Mouse (Mus musculus): ENCODE results near the gene Gm20388. TPM values are rescaled to one million over a fixed set of nuclear protein-coding genes. Genes with fewer than 3 reads are reported as not detected.
"Not testable (repeated sequence)": the region's sequence is repeated elsewhere in the genome, so short reads cannot be mapped to it uniquely, and the experiment has no call there.

The Gm20388 gene
- polyA plus RNA-seq, 1 experiment from 2014 or later: 47.1 TPM

- 93% methylated on average over 10 of the region's 10 CpGs for WGBS (ENCODE audit: missing documents)
- no peak overlapping the region for H3K27ac ChIP-seq
- no peak overlapping the region for H3K4me3 ChIP-seq (ENCODE audit: inconsistent target)
These were observed 1513.4 kb downstream of the Gm20388 start for GRCm38 (mm10) chr8:121424080-121424479.

GRCm38 (mm10) chr8:121424600-121424999 is 1514.0 kb downstream of the Gm20388 start:
- no peak overlapping the region for H3K27ac ChIP-seq
- H3K36me3 ChIP-seq (ENCODE audit: inconsistent target): no peaks in the 10 kb centered on the region
- H3K79me2 ChIP-seq (ENCODE audit: inconsistent target): no peaks in the 10 kb centered on the region
- WGBS (ENCODE audit: missing documents): 79% methylated on average over 13 of the region's 14 CpGs
- no peak overlapping the region for H3K4me3 ChIP-seq (ENCODE audit: inconsistent target)

More at GRCm38 (mm10) chr8:121424080-121424479, 1513.4 kb downstream of the Gm20388 start:
- no peaks in the 10 kb centered on the region for H3K79me2 ChIP-seq (ENCODE audit: inconsistent target)
- H3K36me3 ChIP-seq (ENCODE audit: inconsistent target): no peaks in the 10 kb centered on the region

- no peaks in the 10 kb centered on the region for H3K79me2 ChIP-seq (ENCODE audit: inconsistent target)
- 97% methylated on average over 8 of the region's 8 CpGs for WGBS (ENCODE audit: missing documents)
- no peak overlapping the region for H3K27ac ChIP-seq
- H3K4me3 ChIP-seq (ENCODE audit: inconsistent target): no peak overlapping the region
- H3K36me3 ChIP-seq (ENCODE audit: inconsistent target): no peaks in the 10 kb centered on the region
These were observed 1520.9 kb downstream of the Gm20388 start for GRCm38 (mm10) chr8:121431499-121431898.

- no peak overlapping the region for H3K4me3 ChIP-seq (ENCODE audit: inconsistent target)
- WGBS (ENCODE audit: missing documents): 53% methylated on average over 17 of the region's 17 CpGs
- no peaks in the 10 kb centered on the region for H3K79me2 ChIP-seq (ENCODE audit: inconsistent target)
- H3K36me3 ChIP-seq (ENCODE audit: inconsistent target): no peaks in the 10 kb centered on the region
- H3K27ac ChIP-seq: no peak overlapping the region
These were observed 1522.8 kb downstream of the Gm20388 start for GRCm38 (mm10) chr8:121433466-121433865.

- Histone ChIP-seq H3K4me3 (ENCODE audit: inconsistent target) (no peak overlapping the region), H3K27ac (no peak overlapping the region), H3K79me2 (ENCODE audit: inconsistent target) (no peaks in the 10 kb centered on the region), H3K36me3 (ENCODE audit: inconsistent target) (no peaks in the 10 kb centered on the region)
- WGBS (ENCODE audit: missing documents): 52% methylated on average over 5 of the region's 5 CpGs
These were observed 1526.0 kb downstream of the Gm20388 start for GRCm38 (mm10) chr8:121436656-121437055.

- Histone ChIP-seq H3K27ac (no peak overlapping the region), H3K4me3 (ENCODE audit: inconsistent target) (no peak overlapping the region)
- WGBS (ENCODE audit: missing documents): 72% methylated on average over 5 of the region's 6 CpGs
These were observed 1526.9 kb downstream of the Gm20388 start for GRCm38 (mm10) chr8:121437506-121437905.

GRCm38 (mm10) chr8:121438111-121438510 is 1527.5 kb downstream of the Gm20388 start:
- Histone ChIP-seq H3K27ac (no peak overlapping the region), H3K79me2 (ENCODE audit: inconsistent target) (no peaks in the 10 kb centered on the region), H3K4me3 (ENCODE audit: inconsistent target) (no peak overlapping the region), H3K36me3 (ENCODE audit: inconsistent target) (no peaks in the 10 kb centered on the region)
- 67% methylated on average over 6 of the region's 6 CpGs for WGBS (ENCODE audit: missing documents)

More at GRCm38 (mm10) chr8:121437506-121437905, 1526.9 kb downstream of the Gm20388 start:
- Histone ChIP-seq H3K36me3 (ENCODE audit: inconsistent target) (no peaks in the 10 kb centered on the region), H3K79me2 (ENCODE audit: inconsistent target) (no peaks in the 10 kb centered on the region)

GRCm38 (mm10) chr8:121439351-121439750 is 1528.7 kb downstream of the Gm20388 start:
- H3K36me3 ChIP-seq (ENCODE audit: inconsistent target): no peaks in the 10 kb centered on the region
- H3K4me3 ChIP-seq (ENCODE audit: inconsistent target): no peak overlapping the region
- no peak overlapping the region for H3K27ac ChIP-seq
- WGBS (ENCODE audit: missing documents): 85% methylated on average over 4 of the region's 4 CpGs
- no peaks in the 10 kb centered on the region for H3K79me2 ChIP-seq (ENCODE audit: inconsistent target)

- Histone ChIP-seq H3K79me2 (ENCODE audit: inconsistent target) (no peaks in the 10 kb centered on the region), H3K27ac (no peak overlapping the region), H3K36me3 (ENCODE audit: inconsistent target) (no peaks in the 10 kb centered on the region), H3K4me3 (ENCODE audit: inconsistent target) (no peak overlapping the region)
- WGBS (ENCODE audit: missing documents): 84% methylated on average over 7 of the region's 7 CpGs
These were observed 1532.7 kb downstream of the Gm20388 start for GRCm38 (mm10) chr8:121443361-121443760.

- H3K79me2 ChIP-seq (ENCODE audit: inconsistent target); H3K27ac ChIP-seq; H3K4me3 ChIP-seq (ENCODE audit: inconsistent target); H3K36me3 ChIP-seq (ENCODE audit: inconsistent target): not testable (repeated sequence)
- WGBS (ENCODE audit: missing documents): 83% methylated on average over 1 of the region's 1 CpGs
These were observed 1533.9 kb downstream of the Gm20388 start for GRCm38 (mm10) chr8:121444521-121444920.

- no peak overlapping the region for H3K27ac ChIP-seq
- H3K36me3 ChIP-seq (ENCODE audit: inconsistent target): no peaks in the 10 kb centered on the region
- WGBS (ENCODE audit: missing documents): 91% methylated on average over 9 of the region's 10 CpGs
- H3K79me2 ChIP-seq (ENCODE audit: inconsistent target): no peaks in the 10 kb centered on the region
- H3K4me3 ChIP-seq (ENCODE audit: inconsistent target): no peak overlapping the region
These were observed 1534.4 kb downstream of the Gm20388 start for GRCm38 (mm10) chr8:121445027-121445471.

- H3K27ac ChIP-seq: no peak overlapping the region
- H3K36me3 ChIP-seq (ENCODE audit: inconsistent target): no peaks in the 10 kb centered on the region
- 88% methylated on average over 12 of the region's 12 CpGs for WGBS (ENCODE audit: missing documents)
- no peaks in the 10 kb centered on the region for H3K79me2 ChIP-seq (ENCODE audit: inconsistent target)
- no peak overlapping the region for H3K4me3 ChIP-seq (ENCODE audit: inconsistent target)
These were observed 1535.5 kb downstream of the Gm20388 start for GRCm38 (mm10) chr8:121446133-121446532.

- no peaks in the 10 kb centered on the region for H3K79me2 ChIP-seq (ENCODE audit: inconsistent target)
- no peaks in the 10 kb centered on the region for H3K36me3 ChIP-seq (ENCODE audit: inconsistent target)
- WGBS (ENCODE audit: missing documents): 90% methylated on average over 6 of the region's 6 CpGs
- H3K27ac ChIP-seq: no peak overlapping the region
- no peak overlapping the region for H3K4me3 ChIP-seq (ENCODE audit: inconsistent target)
These were observed 1536.2 kb downstream of the Gm20388 start for GRCm38 (mm10) chr8:121446862-121447261.

- Histone ChIP-seq H3K27ac (no peak overlapping the region), H3K4me3 (ENCODE audit: inconsistent target) (no peak overlapping the region), H3K36me3 (ENCODE audit: inconsistent target) (no peaks in the 10 kb centered on the region), H3K79me2 (ENCODE audit: inconsistent target) (no peaks in the 10 kb centered on the region)
- 90% methylated on average over 8 of the region's 8 CpGs for WGBS (ENCODE audit: missing documents)
These were observed 1539.6 kb downstream of the Gm20388 start for GRCm38 (mm10) chr8:121450211-121450610.

GRCm38 (mm10) chr8:121451404-121452076 is 1540.9 kb downstream of the Gm20388 start:
- WGBS (ENCODE audit: missing documents): 46% methylated on average over 16 of the region's 16 CpGs
- Histone ChIP-seq H3K79me2 (ENCODE audit: inconsistent target) (no peaks in the 10 kb centered on the region), H3K27ac (no peak overlapping the region)

GRCm38 (mm10) chr8:121454737-121455136 is 1544.1 kb downstream of the Gm20388 start:
- Histone ChIP-seq H3K27ac (no peak overlapping the region), H3K79me2 (ENCODE audit: inconsistent target) (no peaks in the 10 kb centered on the region), H3K36me3 (ENCODE audit: inconsistent target) (no peaks in the 10 kb centered on the region), H3K4me3 (ENCODE audit: inconsistent target) (no peak overlapping the region)
- 91% methylated on average over 17 of the region's 17 CpGs for WGBS (ENCODE audit: missing documents)

More at GRCm38 (mm10) chr8:121451404-121452076, 1540.9 kb downstream of the Gm20388 start:
- Histone ChIP-seq H3K4me3 (ENCODE audit: inconsistent target) (no peak overlapping the region), H3K36me3 (ENCODE audit: inconsistent target) (no peaks in the 10 kb centered on the region)

Data from macrophage (primary cell).